Mouse (Mus musculus) cerebellum, adult 9-11 months (tissue): Measurements from ENCODE around the gene Srd5a2.

Source experiments
- DNase-seq: peaks from one replicate; pipeline ENCODE4 v3.0.0; 2022

The Srd5a2 gene

DNA sequence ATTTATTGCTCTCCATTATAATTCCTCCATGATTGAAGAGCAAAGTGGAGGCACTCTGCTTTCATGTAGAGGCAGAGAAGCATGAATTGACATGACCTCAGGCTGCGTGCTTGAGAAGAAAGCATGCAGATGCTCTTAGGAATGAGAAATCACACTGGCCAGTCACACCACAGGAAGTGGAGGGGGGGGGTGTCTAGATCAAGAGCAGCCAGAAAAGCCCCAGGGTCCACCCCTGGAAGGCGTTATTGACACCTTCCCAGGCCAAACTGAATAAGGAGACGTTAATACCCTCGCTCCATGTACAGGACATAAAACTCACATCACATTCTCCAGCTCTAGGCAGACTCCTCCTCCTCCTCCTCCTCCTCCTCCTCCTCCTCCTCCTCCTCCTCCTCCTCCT lies 63.2 kb downstream of the Srd5a2 start:
- DNase-seq = no peak

- no peak for DNase-seq
Observed at GRCm38 (mm10) chr17:73982871-73983270, 64.8 kb downstream of the Srd5a2 start.

DNA sequence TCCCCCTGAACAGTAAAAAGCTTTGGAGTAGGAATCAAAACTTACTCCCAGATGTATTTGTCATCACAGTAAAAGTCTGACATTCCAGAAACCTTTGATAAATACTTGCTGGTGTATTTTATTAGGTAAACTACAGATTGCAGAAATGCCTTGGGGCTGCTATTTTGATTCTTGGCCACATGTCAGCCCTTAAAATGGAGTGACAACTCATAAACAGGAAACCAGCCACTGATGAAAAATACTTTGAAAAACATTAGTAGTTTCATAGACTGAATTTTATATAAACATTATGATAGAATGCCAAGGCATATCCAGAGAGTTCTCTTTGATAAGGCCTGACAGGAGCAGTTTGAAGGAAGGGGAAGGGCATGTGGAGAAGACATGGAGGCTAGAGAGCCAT lies 71.7 kb downstream of the Srd5a2 start:
- no peak for DNase-seq

DNA sequence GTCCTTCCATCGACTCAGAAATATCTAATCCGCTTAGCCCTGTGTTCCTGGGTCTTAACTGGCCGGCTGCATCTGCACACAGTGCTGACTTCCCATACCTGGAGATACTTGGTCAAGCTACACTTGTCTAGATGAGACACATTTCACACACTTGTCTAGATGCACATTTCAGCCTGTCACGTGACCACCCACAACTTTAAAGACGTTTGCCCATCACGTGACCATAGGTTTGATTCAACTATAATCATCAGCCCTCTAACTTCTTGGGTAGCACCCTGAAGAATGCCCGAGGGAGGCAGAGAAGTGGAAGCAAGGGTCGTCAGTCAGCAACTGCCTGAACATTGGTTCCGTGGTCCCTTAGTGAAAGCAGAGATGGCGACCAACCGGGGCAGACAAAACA lies 75.1 kb downstream of the Srd5a2 start:
- no peak for DNase-seq

- DNase-seq = no peak
Observed at GRCm38 (mm10) chr17:73971291-73971690, 76.4 kb downstream of the Srd5a2 start.

DNA sequence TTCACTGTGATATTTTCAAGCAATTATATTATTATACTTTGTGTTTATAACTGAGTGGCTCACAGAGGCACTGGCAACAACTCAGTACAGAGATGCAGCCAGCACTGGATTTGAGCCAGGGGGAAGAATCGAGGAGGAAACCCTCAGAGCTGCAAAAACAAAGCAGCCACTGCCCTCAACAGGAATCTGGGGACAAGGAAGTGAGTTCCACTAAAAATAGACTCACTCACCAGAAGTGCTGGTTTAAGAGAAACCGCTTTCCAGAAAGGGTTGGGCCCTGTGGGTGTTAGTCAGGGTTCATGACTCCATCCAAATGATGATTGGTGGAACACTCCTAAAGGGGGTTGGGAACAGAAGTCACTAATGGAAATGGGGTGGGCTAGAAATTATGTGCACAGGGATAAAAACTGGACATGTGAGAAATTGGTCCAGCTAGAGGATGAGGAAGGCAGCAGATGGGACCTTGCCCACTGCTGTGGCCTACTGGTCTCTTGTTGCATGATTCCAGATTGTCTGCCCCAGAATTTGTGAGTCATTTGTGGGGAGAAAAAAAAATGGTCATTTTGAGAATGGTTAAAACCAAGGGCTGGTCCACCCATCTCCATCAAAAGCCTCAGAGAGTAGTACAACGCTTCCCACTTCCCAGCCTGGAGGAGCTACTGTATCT lies 77.2 kb downstream of the Srd5a2 start:
- no peak for DNase-seq
